In genomic region chr9:44594901-44595536, GRCm38 (mm10) we compare ENCODE assay signal across 30 mouse cellular contexts. TPM values are rescaled to one million over a fixed set of nuclear protein-coding genes. Genes with fewer than 3 reads are reported as not detected.
DNase-seq lines count a peak whose midpoint lies in the region; TF ChIP-seq lines count a peak whose summit lies in the region.
"Had no signal": no experiment of that assay in that cellular context is flagged by ENCODE, and none has a peak within 500 bp of the region (broad histone marks: within the 10 kb centered on the region; RNA-seq: fewer than 3 reads in every experiment).

No protein-coding gene starts in this region.

- H3K4me3 ChIP-seq in gastrocnemius, adult 2 months = no peak overlapping the region
- peak overlapping the region; percentile 33; the same call in 1 of the 2 replicates for H3K4me3 ChIP-seq in E14TG2a.4 (replicated peaks; ENCODE audit: low read length)
- H3K4me3 ChIP-seq in layer of hippocampus, adult 2 months = no peak overlapping the region
- H3K4me3 ChIP-seq: embryonic facial prominence, embryonic 10.5 days; embryonic facial prominence, embryonic 15.5 days; forebrain, embryonic 12.5 days; hindbrain, embryonic 10.5 days; hindbrain, embryonic 15.5 days; liver, embryonic 12.5 days; megakaryocyte, embryonic 14.5 days; midbrain, embryonic 13.5 days; stomach, embryonic 15.5 days had no signal

- 0 out of 2 replicates have a peak overlapping the region, but pooled peaks have one; percentile 24 for H3K27ac ChIP-seq in gastrocnemius, adult 2 months
- H3K27ac ChIP-seq in layer of hippocampus, adult 2 months = no peak overlapping the region
- H3K27ac ChIP-seq: embryonic facial prominence, embryonic 10.5 days; embryonic facial prominence, embryonic 15.5 days; forebrain, embryonic 12.5 days; hindbrain, embryonic 10.5 days; hindbrain, embryonic 15.5 days; liver, embryonic 12.5 days; midbrain, embryonic 13.5 days; stomach, embryonic 15.5 days had no signal

- no peaks in the 10 kb centered on the region for H3K27me3 ChIP-seq in E14TG2a.4 (ENCODE audit: insufficient read depth, low read length)
- H3K27me3 ChIP-seq: CH12.LX; embryonic facial prominence, embryonic 15.5 days; forebrain, embryonic 12.5 days; hindbrain, embryonic 15.5 days; megakaryocyte, embryonic 14.5 days; stomach, embryonic 15.5 days had no signal

- intact Hi-C loops in gastrocnemius, adult 2 months (cut with DNase I) = no loop called here

- no peak for DNase-seq in gastrocnemius, adult 2 months
- no peak for DNase-seq in gastrocnemius, adult 18-20 months (ENCODE audit: low spot score)
- DNase-seq in kidney, adult 9 months = peak; percentile 48
- DNase-seq in kidney, postnatal 4 days = no peak
- peak; percentile 89 for DNase-seq in ZHBTc4 (ENCODE audit: low read depth, low spot score)
- no peak for DNase-seq in lung, postnatal 36 days
- no peak for DNase-seq in layer of hippocampus, adult 2 months (ENCODE audit: low spot score in 2 of 2)
- DNase-seq: adrenal gland, adult 8-10 months; cerebellum, adult 2 months; cerebellum, postnatal 14 days; forebrain, postnatal 0 days; gastrocnemius, postnatal 14 days; heart, postnatal 14 days; layer of hippocampus, postnatal 36 days; left cerebral cortex, postnatal 4 days; liver, postnatal 0 days; lung, postnatal 4 days; thymus, postnatal 14 days had no signal

- no peak for TF ChIP-seq CTCF in gastrocnemius, adult 2 months (IDR thresholded peaks at IDR 0.05)
- no peak for TF ChIP-seq CTCF in E14TG2a.4 (conservative IDR thresholded peaks at IDR 0.05; ENCODE audit: low read length)
- TF ChIP-seq CTCF in layer of hippocampus, adult 2 months (conservative IDR thresholded peaks at IDR 0.05) = no peak

- no peaks in the 10 kb centered on the region for H3K36me3 ChIP-seq in E14TG2a.4 (ENCODE audit: insufficient read depth, low read length)
- H3K36me3 ChIP-seq: embryonic facial prominence, embryonic 10.5 days; embryonic facial prominence, embryonic 15.5 days; forebrain, embryonic 12.5 days; hindbrain, embryonic 10.5 days; hindbrain, embryonic 15.5 days; liver, embryonic 12.5 days; midbrain, embryonic 13.5 days; stomach, embryonic 15.5 days had no signal

- peaks cover 75% of the 10 kb centered on the region for H3K4me1 ChIP-seq in E14TG2a.4 (replicated peaks; ENCODE audit: low read depth, low read length)

- peaks cover 3% of the 10 kb centered on the region; the same call in 1 of the 2 replicates for H3K9me3 ChIP-seq in E14TG2a.4 (ENCODE audit: low read length)
- H3K9me3 ChIP-seq: embryonic facial prominence, embryonic 10.5 days; embryonic facial prominence, embryonic 15.5 days; forebrain, embryonic 12.5 days; hindbrain, embryonic 10.5 days; hindbrain, embryonic 15.5 days; liver, embryonic 12.5 days; midbrain, embryonic 13.5 days; stomach, embryonic 15.5 days had no signal

RNA-seq across cellular contexts. Expression of gene Ddx6, which starts 9.7 kb away (rescaled TPM):
- 10 to 100 TPM; 68.8 to 74.4 TPM for total RNA-seq in gastrocnemius, adult 2 months (2021)
- total RNA-seq in gastrocnemius, adult 18-20 months (2021) = 10 to 100 TPM; 68.4 to 69.8 TPM
- total RNA-seq in layer of hippocampus, adult 2 months (2021) = 100 to 1,000 TPM; 132 to 135 TPM

RNA-seq across cellular contexts. Expression of gene Cxcr5, which starts 33.3 kb away (rescaled TPM):
- not detected for total RNA-seq in gastrocnemius, adult 2 months (2021)
- not detected for total RNA-seq in gastrocnemius, adult 18-20 months (2021)
- total RNA-seq in layer of hippocampus, adult 2 months (2021) = not detected
- total RNA-seq: forebrain, postnatal 0 days; gastrocnemius, postnatal 14 days; granulocyte monocyte progenitor cell, adult 5-6 weeks; layer of hippocampus, postnatal 36 days; left cerebral cortex, postnatal 4 days had no signal

Comparison
In these comparisons a context has a peak if more than half of its experiments do, and no peak if none do; other contexts are left out.
1. DNase-seq: peak in kidney, adult 9 months (single experiment) and ZHBTc4 (single experiment); none in gastrocnemius, adult 2 months (single experiment), gastrocnemius, adult 18-20 months (single experiment), kidney, postnatal 4 days (0 of 2), lung, postnatal 36 days (single experiment) and layer of hippocampus, adult 2 months (0 of 2).